Mouse (Mus musculus) frontal cortex, postnatal 36 days (tissue): ENCODE measurements around the gene Ap1ar.
"Not testable (repeated sequence)": the region's sequence is repeated elsewhere in the genome, so short reads cannot be mapped to it uniquely, and the experiment has no call there.

Experiments used
- DNase-seq, 2 experiments: peaks; one replicate each; pipeline ENCODE4 v3.0.0; 2022; ENCODE audit warnings: low spot score in 2 of 2

The Ap1ar gene

GRCm38 (mm10) chr3:127795762-127796161 lies 41.6 kb downstream of the Ap1ar start:
- no peak for DNase-seq

DNA sequence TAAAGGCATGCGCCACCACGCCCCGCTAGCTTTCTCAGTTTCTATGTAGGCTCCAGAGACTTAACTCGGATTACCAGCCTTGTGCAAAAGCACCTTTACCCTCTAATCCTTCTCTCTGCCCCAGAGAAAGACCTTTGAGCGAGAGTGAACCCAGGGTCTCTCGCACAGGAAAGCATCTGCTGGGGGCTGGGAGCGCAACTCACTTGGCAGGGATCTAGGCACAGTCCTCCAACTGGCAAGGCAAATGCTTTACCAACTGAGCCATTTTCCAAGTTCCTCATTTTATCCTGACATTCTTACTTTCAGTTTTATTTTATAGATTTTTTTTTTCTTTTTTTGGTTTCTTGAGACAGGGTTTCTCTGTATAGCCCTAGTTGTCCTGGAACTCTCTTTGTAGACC lies 44.3 kb downstream of the Ap1ar start:
- DNase-seq, result no peak

DNA sequence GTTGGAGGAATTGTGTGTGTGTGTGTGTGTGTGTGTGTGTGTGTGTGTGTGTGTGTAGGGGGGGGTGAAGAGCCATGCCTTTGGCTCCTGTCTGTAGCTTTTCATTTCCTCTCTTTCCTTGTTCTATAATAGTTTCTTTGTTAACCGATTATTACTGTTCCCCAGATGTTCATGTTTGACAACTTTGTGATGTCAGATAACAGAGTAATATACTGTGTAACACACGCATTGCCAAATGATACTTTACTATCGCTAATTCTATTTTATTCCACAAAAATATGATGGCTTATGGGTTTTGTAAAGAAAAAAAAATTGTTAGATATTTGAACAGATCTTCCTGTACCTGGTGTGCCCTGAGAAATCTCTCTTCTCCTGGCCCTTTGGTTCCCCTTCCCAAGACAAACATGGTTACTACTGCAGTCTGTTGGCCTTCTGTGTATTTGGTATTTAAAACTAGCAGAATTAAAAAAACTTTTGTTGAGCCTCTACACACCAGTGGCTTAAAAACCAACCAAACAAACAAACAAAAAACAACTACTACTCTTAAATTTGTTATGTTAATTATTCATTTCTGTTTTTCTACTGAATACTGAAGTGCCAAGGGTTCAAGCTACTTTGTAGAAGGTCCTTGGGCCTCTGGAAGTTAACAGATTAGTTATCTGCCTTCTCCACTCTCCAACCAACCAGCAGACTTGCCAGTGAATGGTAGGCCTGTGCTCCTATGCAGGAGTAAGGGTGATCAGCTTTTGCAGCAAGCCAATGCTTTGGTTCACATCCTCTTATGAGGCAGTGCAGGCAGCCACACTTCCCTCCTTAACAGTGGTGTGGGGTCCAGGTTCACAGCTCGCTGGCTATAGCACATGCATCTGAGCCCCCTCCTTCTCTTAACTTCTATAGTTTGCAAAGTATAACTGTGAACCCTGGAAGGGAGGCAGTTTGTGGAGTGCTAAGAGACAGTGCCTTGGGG lies 45.4 kb downstream of the Ap1ar start:
- DNase-seq, result no peak

GRCm38 (mm10) chr3:127791056-127791483 lies 46.3 kb downstream of the Ap1ar start:
- DNase-seq, result no peak

DNA sequence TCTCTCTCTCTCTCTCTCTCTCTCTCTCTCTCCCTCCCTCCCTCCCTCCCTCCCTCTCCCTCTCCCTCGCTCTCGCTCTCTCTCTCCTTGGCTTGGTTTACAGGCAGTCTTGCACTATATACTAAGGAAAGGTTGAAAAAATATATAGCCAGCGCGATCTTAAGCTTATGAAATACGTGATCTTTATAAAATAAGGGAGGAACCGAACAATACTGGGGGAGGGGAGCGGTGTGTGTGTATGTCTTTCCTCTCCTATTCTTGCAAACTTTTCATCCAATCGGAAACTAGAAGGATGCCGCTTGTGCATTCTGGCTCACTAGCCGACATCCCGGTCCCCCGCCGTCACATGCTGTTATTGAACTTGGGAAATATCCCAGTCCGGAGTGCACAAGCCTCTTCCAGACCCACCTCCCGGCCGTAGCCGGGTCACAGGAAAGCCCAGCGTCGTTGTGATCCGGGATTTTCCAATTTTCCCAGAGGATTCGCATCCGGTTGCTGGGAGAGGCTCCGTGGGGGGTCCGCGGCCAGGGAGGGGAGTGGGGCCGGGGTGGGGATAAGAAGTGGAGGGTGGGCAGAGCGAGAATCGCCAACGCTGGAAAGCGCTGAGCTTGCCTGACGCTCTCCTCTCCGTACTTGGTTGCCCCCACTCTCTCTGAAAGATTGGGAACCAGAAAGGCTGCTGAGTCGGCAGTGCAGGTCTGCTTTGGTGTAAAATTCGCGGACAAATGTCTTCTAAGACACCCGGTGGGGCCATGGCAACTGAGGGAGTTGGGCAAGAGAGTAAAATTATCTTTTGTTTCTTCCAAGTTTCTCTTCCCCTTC lies 46.9 kb downstream of the Ap1ar start:
- DNase-seq, result peak in 1 of 2 experiments; percentile 17

DNA sequence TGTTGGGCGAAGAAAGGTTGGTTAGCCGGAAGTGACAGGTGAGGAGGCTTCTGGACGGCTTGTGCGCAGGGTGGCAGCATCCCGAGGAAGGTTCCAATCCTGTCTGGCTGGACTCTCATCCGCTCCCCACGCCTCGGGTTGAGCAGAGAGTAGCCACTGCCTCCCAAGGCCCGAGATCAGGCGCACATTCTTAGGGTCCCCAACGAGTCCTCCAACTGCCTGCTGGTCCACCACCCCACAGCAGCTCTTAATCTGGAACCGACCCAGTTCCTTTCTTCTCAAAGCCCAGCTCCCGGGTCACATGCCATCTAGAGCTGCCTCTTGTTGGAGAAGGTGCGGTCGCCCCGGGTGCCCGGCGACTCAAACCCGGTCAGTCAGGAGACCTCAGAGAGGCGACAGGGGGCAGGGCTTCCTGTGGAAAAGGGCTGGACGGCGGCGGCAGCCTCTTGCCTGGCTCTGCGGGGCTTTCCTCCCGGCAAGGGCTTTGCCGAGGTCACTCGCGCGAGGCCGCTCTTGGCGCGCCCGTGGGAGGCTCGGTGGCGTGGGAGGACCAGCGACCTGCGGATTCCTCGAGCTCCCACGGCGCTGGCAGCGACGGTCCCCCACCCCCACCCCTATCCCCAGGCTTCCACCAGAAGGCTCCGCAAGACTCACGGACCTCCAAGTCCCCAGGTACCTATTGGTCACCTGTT lies 47.7 kb downstream of the Ap1ar start, which contains the start of gene Tifa:
Gene Tifa, plus strand, starts transcription at position 306 of the 692 bp plus-strand sequence.
- DNase-seq, result peak; percentile 28 to 38

DNA sequence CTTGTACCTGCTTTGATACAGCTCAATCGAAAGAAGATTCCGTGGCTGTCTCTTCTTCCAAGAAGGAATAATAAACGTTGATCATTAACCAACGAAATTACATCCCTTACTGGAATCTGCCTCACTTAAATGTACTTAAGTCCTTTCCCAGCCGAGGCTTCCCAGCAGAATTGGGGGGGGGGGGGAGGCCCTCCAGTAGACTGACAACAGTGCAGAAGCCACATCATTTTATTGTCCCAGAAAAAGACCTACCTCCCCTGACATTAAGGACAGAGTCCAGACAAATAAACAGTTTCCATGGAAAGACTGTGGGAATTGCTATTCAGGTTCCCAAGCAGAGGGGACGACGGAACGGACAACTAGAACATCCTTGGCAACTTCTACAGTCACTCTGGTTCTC lies 48.4 kb downstream of the Ap1ar start:
- no peak for DNase-seq

DNA sequence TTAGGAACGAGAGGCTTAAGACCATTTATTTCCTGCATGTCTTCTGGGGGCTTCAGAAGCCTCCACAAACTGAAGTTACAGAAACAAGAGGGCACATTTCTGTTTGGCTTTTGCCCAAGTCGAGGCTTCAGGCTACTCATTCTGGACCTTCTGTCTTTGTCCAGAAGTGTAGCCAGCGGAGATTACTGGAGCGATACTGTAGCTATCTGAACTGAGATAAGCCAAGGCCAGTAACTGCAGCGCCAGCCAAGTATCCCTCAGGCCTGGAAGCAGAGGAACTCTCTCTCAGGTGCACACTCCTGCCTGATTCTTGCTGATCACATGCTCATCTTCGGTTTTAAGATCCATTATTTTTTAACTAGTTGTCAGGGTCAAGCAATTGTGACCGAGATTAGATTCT lies 49.3 kb downstream of the Ap1ar start:
- no peak for DNase-seq

GRCm38 (mm10) chr3:127787032-127787431 lies 50.3 kb downstream of the Ap1ar start:
- no peak for DNase-seq

DNA sequence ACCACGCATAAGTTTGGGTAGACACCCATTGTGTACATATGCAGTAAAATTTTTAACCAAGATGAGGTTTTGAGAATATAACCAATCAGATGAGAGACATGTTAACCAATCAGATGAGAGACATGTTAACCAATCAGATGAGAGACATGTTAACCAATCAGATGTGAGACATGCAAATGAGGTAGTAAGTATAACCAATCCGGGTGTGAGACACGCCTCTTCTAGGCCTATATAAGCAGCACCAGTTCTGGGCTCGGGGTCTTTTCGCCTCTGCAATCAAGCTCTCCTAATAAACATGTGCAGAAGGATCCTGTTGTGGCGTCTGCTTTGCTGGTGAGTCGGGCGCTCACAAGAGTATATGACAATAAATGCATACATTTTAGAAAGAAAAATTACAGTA lies 53.6 kb downstream of the Ap1ar start:
- DNase-seq, result not testable (repeated sequence)

DNA sequence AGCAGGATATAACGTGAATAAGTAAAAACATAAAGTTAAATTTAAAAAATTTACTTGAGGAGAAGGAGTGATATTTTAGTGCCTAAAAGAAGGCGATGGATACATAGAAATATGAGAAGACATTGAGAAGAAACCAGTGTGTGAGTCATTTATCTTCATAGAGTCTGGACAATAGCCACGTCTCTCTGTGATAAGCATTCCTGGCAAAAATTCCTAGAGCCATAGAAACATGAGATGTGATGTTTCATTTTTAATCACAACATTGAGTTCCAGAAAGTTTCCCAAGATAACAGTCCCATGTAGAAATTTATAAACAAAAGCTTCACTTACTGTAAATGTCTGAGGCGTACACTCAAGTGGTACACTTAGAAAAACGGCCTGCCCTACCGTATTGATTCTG lies 54.4 kb downstream of the Ap1ar start:
- no peak for DNase-seq

GRCm38 (mm10) chr3:127780921-127781320 lies 56.4 kb downstream of the Ap1ar start:
- DNase-seq, result no peak

- DNase-seq, result peak; percentile 33 to 46
Measured at GRCm38 (mm10) chr3:127780021-127780644, 57.2 kb downstream of the Ap1ar start, which contains the start of gene Alpk1. Alpk1 (minus strand) TSS chr3:127780527.

- no peak for DNase-seq
Measured at GRCm38 (mm10) chr3:127769146-127769545, 68.2 kb downstream of the Ap1ar start.

- no peak for DNase-seq
Measured at GRCm38 (mm10) chr3:127765971-127766370, 71.4 kb downstream of the Ap1ar start.

- no peak for DNase-seq
Measured at GRCm38 (mm10) chr3:127764541-127764940, 72.8 kb downstream of the Ap1ar start.

- peak; percentile 54 to 69 for DNase-seq
Measured at GRCm38 (mm10) chr3:127763076-127763612, 74.2 kb downstream of the Ap1ar start.

- no peak for DNase-seq
Measured at GRCm38 (mm10) chr3:127762403-127762802, 74.9 kb downstream of the Ap1ar start.

DNA sequence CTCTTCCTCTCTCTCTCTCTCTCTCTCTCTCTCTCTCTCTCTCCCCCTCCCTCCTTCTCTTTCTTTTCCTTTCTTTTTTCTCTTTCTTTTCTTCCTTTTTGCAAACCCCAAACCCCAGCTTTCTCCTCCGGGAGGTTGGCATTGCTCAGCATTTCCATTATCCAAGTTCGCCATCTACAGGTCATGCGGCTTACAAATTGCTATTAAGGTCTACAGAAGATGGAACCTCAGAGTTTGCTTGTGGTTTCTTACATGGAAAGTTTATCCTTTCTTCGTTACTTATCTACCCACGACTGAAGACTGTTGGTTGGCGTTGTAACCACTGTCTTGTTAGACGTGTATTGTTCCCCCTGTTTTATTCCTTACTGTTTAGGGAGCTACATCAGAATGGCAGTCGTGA lies 78.1 kb downstream of the Ap1ar start:
- peak; percentile 56 to 74 for DNase-seq

DNA sequence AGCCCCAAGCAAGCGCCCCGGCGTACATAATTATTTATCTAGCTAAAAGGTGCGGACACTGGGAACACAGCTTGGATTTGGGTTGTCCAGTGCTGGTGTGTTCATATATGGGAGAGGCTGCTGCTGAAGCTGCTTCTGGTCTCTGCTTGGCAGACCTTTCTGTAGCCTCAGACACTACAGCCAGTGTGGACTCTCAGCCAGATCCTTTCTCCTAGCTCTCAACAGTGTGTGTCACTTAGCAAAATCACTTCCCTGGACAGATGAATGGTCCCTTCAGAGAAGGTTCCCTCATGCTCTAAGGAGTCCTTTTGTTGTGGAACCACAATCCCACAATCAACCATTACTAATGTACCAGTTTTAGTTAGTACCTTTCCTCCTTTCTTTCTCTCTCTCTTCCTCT lies 78.5 kb downstream of the Ap1ar start:
- DNase-seq, result no peak

- no peak for DNase-seq
Measured at GRCm38 (mm10) chr3:127757886-127758301, 79.4 kb downstream of the Ap1ar start.
